Mouse (Mus musculus): ENCODE data around the gene Ints4. TPM values are rescaled to one million over a fixed set of nuclear protein-coding genes. Genes with fewer than 3 reads are reported as not detected.
"Not testable (repeated sequence)": the region's sequence is repeated elsewhere in the genome, so short reads cannot be mapped to it uniquely, and the experiment has no call there.

Ints4 gene
- polyA plus RNA-seq (2015; fragmentation: Nextera tagmentation; extraction: Ambion mirVana) = 46.9 and 49.8 TPM in 2 replicates

GRCm38 (mm10) chr7:97480821-97481339 lies at the start of gene Ints4:
TSS of gene Ints4 (plus strand) at chr7:97480956.
- Histone ChIP-seq H3K9ac (ENCODE audit: low read length) (peak within 1 kb of the TSS; percentile 84), H3K4me1 (replicated peaks; ENCODE audit: control insufficient read depth, insufficient read depth, low read length) (peaks cover 10% of the 10 kb centered on the region), H3K4me2 (ENCODE audit: low read depth, low read length) (peak within 1 kb of the TSS; percentile 75), H3K9me3 (ENCODE audit: control insufficient read depth, low read length) (no peaks in the 10 kb centered on the region), H3K36me3 (ENCODE audit: control insufficient read depth, insufficient read depth, low read length) (peaks cover 6% of the 10 kb centered on the region; the same call in 1 of the 2 replicates), H3K4me3 (ENCODE audit: low read length) (peak within 1 kb of the TSS; percentile 77), H3K27me3 (ENCODE audit: control insufficient read depth, insufficient read depth, low read depth, low read length) (no peaks in the 10 kb centered on the region), H3K27ac (ENCODE audit: low read length) (peak within 1 kb of the TSS; percentile 76)
- WGBS = under 1% methylated on average over 24 of the region's 24 CpGs
- ATAC-seq (ENCODE audit: low read depth) = peak; percentile 100

GRCm38 (mm10) chr7:97433517-97433916 lies 47.2 kb upstream of the Ints4 start:
- peak; percentile 46; the same call in 1 of the 2 replicates for ATAC-seq (ENCODE audit: low read depth)
- H3K4me2 ChIP-seq (ENCODE audit: low read depth, low read length); H3K36me3 ChIP-seq (ENCODE audit: control insufficient read depth, insufficient read depth, low read length); H3K9me3 ChIP-seq (ENCODE audit: control insufficient read depth, low read length); H3K9ac ChIP-seq (ENCODE audit: low read length); H3K4me3 ChIP-seq (ENCODE audit: low read length); H3K27me3 ChIP-seq (ENCODE audit: control insufficient read depth, insufficient read depth, low read depth, low read length): not testable (repeated sequence)
- H3K4me1 ChIP-seq (replicated peaks; ENCODE audit: control insufficient read depth, insufficient read depth, low read length) = peaks cover 11% of the 10 kb centered on the region
- peak overlapping the region; percentile 68 for H3K27ac ChIP-seq (ENCODE audit: low read length)
- WGBS = 31% methylated on average over 3 of the region's 3 CpGs

GRCm38 (mm10) chr7:97434517-97434916 lies 46.2 kb upstream of the Ints4 start:
- Histone ChIP-seq H3K27ac (ENCODE audit: low read length) (peak overlapping the region; percentile 68), H3K36me3 (ENCODE audit: control insufficient read depth, insufficient read depth, low read length) (no peaks in the 10 kb centered on the region), H3K27me3 (ENCODE audit: control insufficient read depth, insufficient read depth, low read depth, low read length) (no peaks in the 10 kb centered on the region), H3K4me2 (ENCODE audit: low read depth, low read length) (no peak overlapping the region), H3K9ac (ENCODE audit: low read length) (no peak overlapping the region), H3K9me3 (ENCODE audit: control insufficient read depth, low read length) (no peaks in the 10 kb centered on the region), H3K4me1 (replicated peaks; ENCODE audit: control insufficient read depth, insufficient read depth, low read length) (peaks cover 11% of the 10 kb centered on the region), H3K4me3 (ENCODE audit: low read length) (no peak overlapping the region)
- WGBS = 82% methylated on average over 10 of the region's 10 CpGs
- ATAC-seq (ENCODE audit: low read depth) = no peak

- no peak for ATAC-seq (ENCODE audit: low read depth)
- 0 out of 2 replicates have a peak, but pooled peaks cover 3% of the 10 kb centered on the region for H3K9me3 ChIP-seq (ENCODE audit: control insufficient read depth, low read length)
- H3K4me1 ChIP-seq (replicated peaks; ENCODE audit: control insufficient read depth, insufficient read depth, low read length) = peaks cover 4% of the 10 kb centered on the region; the same call in 1 of the 2 replicates
- no peak overlapping the region for H3K4me3 ChIP-seq (ENCODE audit: low read length)
- no peaks in the 10 kb centered on the region for H3K27me3 ChIP-seq (ENCODE audit: control insufficient read depth, insufficient read depth, low read depth, low read length)
- no peaks in the 10 kb centered on the region for H3K36me3 ChIP-seq (ENCODE audit: control insufficient read depth, insufficient read depth, low read length)
- no peak overlapping the region for H3K4me2 ChIP-seq (ENCODE audit: low read depth, low read length)
- H3K9ac ChIP-seq (ENCODE audit: low read length) = no peak overlapping the region
- no peak overlapping the region for H3K27ac ChIP-seq (ENCODE audit: low read length)
Measured at GRCm38 (mm10) chr7:97438986-97439385, 41.8 kb upstream of the Ints4 start.

- Histone ChIP-seq H3K36me3 (ENCODE audit: control insufficient read depth, insufficient read depth, low read length) (no peaks in the 10 kb centered on the region), H3K9ac (ENCODE audit: low read length) (no peak overlapping the region), H3K4me3 (ENCODE audit: low read length) (no peak overlapping the region), H3K4me1 (replicated peaks; ENCODE audit: control insufficient read depth, insufficient read depth, low read length) (peaks cover 18% of the 10 kb centered on the region), H3K4me2 (ENCODE audit: low read depth, low read length) (no peak overlapping the region), H3K27ac (ENCODE audit: low read length) (peak overlapping the region; percentile 93), H3K9me3 (ENCODE audit: control insufficient read depth, low read length) (peaks cover 3% of the 10 kb centered on the region; the same call in 1 of the 2 replicates), H3K27me3 (ENCODE audit: control insufficient read depth, insufficient read depth, low read depth, low read length) (no peaks in the 10 kb centered on the region)
- peak; percentile 95 for ATAC-seq (ENCODE audit: low read depth)
- 7% methylated on average over 6 of the region's 6 CpGs for WGBS
Measured at GRCm38 (mm10) chr7:97446171-97446925, 34.4 kb upstream of the Ints4 start.

GRCm38 (mm10) chr7:97447050-97447531 lies 33.7 kb upstream of the Ints4 start:
- Histone ChIP-seq H3K36me3 (ENCODE audit: control insufficient read depth, insufficient read depth, low read length) (no peaks in the 10 kb centered on the region), H3K4me3 (ENCODE audit: low read length) (no peak overlapping the region), H3K27me3 (ENCODE audit: control insufficient read depth, insufficient read depth, low read depth, low read length) (no peaks in the 10 kb centered on the region), H3K9me3 (ENCODE audit: control insufficient read depth, low read length) (peaks cover 3% of the 10 kb centered on the region; the same call in 1 of the 2 replicates), H3K9ac (ENCODE audit: low read length) (peak overlapping the region; percentile 36), H3K4me2 (ENCODE audit: low read depth, low read length) (no peak overlapping the region), H3K27ac (ENCODE audit: low read length) (peak overlapping the region; percentile 93), H3K4me1 (replicated peaks; ENCODE audit: control insufficient read depth, insufficient read depth, low read length) (peaks cover 18% of the 10 kb centered on the region)
- peak; percentile 18 for ATAC-seq (ENCODE audit: low read depth)
- WGBS = 46% methylated on average over 6 of the region's 6 CpGs

GRCm38 (mm10) chr7:97451023-97451422 lies 29.7 kb upstream of the Ints4 start, which contains the start of gene Kctd14:
TSS of gene Kctd14 (plus strand) at chr7:97451323.
- not testable (repeated sequence) for H3K4me3 ChIP-seq (ENCODE audit: low read length); H3K27me3 ChIP-seq (ENCODE audit: control insufficient read depth, insufficient read depth, low read depth, low read length); H3K9ac ChIP-seq (ENCODE audit: low read length); H3K36me3 ChIP-seq (ENCODE audit: control insufficient read depth, insufficient read depth, low read length); H3K9me3 ChIP-seq (ENCODE audit: control insufficient read depth, low read length); H3K4me2 ChIP-seq (ENCODE audit: low read depth, low read length); ATAC-seq (ENCODE audit: low read depth)
- H3K27ac ChIP-seq (ENCODE audit: low read length) = peak within 1 kb of the TSS; percentile 21
- H3K4me1 ChIP-seq (replicated peaks; ENCODE audit: control insufficient read depth, insufficient read depth, low read length) = peaks cover 22% of the 10 kb centered on the region
- WGBS = 32% methylated on average over 2 of the region's 2 CpGs

- peak overlapping the region; percentile 21 for H3K27ac ChIP-seq (ENCODE audit: low read length)
- H3K9ac ChIP-seq (ENCODE audit: low read length) = no peak overlapping the region
- peak; percentile 39; the same call in 1 of the 2 replicates for ATAC-seq (ENCODE audit: low read depth)
- WGBS = 58% methylated on average over 6 of the region's 6 CpGs
- H3K4me2 ChIP-seq (ENCODE audit: low read depth, low read length) = no peak overlapping the region
- H3K27me3 ChIP-seq (ENCODE audit: control insufficient read depth, insufficient read depth, low read depth, low read length) = no peaks in the 10 kb centered on the region
- no peak overlapping the region for H3K4me3 ChIP-seq (ENCODE audit: low read length)
- H3K36me3 ChIP-seq (ENCODE audit: control insufficient read depth, insufficient read depth, low read length) = no peaks in the 10 kb centered on the region
- H3K9me3 ChIP-seq (ENCODE audit: control insufficient read depth, low read length) = peaks cover 3% of the 10 kb centered on the region; the same call in 1 of the 2 replicates
- H3K4me1 ChIP-seq (replicated peaks; ENCODE audit: control insufficient read depth, insufficient read depth, low read length) = peaks cover 12% of the 10 kb centered on the region; the same call in 1 of the 2 replicates
Measured at GRCm38 (mm10) chr7:97452196-97452595, 28.6 kb upstream of the Ints4 start.
